Mouse (Mus musculus): ENCODE measurements around the gene Clstn3.
"Not testable (repeated sequence)": the region's sequence is repeated elsewhere in the genome, so short reads cannot be mapped to it uniquely, and the experiment has no call there.

Clstn3 gene

DNA sequence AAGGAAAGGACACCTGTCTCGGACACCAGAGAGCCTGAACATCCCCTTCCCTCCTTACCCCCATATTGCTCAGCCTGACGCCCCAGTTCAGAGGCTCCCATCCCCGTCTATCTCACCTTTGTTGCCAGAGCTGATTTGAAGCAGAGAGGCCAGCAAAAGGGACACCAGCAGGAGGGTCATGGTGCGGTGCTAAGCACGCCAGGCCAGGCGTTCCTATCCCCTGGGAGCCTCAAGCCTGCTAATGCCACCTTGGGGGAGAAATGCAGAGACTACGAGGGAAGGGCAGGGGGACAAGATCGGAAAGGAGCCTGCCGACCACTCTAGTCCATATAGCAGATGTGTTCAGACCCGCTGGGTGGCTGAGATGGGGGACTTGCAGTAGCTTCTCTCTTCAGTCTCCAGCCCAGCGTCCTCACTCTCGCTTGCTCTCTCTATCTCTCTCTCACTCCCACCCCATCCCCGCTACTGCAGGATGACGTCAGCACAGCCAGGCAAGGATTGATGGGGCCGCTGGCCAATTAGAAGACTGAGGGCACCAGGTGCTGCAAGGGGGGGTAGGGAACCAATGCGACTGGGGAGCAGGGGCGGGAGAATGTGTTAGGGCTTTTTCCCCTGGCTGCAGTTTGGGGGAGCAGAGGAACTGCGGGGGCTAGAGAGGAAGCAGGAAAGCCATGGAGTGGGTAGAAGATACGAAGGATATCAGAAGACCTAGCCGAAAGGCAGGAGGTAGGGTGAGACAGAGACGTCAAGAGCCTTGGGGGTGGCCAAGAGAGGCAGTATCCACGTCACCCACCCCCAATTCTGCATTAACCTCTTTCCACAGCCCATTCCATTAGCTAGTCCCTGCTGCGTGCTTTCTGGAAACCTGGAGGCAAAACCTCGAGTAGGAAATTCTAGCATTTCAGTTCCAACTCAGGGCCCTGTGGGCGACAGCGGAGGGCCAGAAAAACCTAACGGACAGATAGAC, at the start of gene Clstn3:
Gene Clstn3, minus strand, starts transcription at position 490 of the 967 bp plus-strand sequence.
- peak; percentile 93 for DNase-seq (ENCODE audit: low spot score)

DNA sequence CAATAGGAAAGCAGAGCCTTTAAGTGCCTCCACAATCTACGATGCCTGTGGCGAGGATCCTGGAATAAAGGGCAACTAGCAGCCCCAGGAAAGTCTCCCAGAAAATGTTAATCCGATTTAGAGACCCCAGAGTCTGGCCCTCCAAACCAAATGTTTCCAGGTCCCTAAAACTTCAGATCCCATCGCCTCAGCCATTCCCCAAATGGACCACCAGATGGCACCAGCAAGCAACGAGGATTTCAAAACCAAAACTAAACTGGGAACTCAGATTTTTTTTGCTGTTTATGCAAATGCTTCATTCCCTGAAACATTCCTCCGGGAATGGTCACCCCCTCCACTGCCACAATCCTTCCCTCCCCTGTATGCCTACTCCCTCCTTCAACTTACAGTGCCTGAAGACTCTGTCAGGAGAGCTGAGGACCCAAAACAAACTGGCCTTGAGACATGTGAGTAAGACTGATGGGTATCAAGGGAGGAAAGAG, 47.8 kb upstream of the Clstn3 start, which contains the start of gene C1ra:
Gene C1ra, plus strand, starts transcription at position 51 of the 482 bp plus-strand sequence.
- DNase-seq (ENCODE audit: low spot score) = peak; percentile 62

DNA sequence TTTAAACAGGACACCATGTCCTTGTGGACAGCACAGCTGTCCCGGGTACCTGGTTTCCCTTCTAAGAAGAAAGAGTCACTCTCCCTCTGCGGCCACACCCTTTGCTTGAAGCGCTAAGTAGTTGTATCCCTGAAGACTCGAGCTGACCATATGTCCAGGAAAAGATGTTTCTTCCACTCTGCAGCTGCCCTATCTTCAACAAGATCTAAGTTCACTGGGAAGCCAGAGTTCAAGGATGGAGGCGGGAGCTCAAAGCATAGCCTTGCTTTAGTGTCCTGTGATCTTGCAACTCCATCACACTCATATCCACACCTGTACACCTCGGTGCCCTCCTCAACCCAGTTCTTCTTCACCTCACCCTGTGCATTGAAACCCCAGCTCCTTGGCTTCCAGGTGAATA, 47.3 kb upstream of the Clstn3 start:
- DNase-seq (ENCODE audit: low spot score) = no peak

DNA sequence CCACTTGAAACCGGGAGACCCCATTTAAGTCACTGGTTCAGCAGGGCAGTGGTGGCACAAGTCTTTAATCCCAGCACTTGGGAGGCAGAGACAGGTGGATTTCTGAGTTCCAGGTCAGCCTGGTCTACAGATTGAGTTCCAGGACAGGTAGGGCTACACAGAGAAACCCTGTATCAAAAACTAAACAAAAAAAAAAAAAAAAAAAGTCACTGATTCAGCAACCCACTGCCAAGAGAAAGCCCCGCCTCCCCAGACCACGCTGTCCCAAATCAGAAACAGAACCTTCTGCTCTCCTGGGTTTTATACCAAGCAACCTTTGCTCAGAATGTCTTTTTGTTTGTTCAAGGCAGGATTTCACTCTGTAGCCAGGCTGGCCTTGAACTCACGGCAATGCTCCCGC, 44.6 kb upstream of the Clstn3 start:
- not testable (repeated sequence) for DNase-seq (ENCODE audit: low spot score)

DNA sequence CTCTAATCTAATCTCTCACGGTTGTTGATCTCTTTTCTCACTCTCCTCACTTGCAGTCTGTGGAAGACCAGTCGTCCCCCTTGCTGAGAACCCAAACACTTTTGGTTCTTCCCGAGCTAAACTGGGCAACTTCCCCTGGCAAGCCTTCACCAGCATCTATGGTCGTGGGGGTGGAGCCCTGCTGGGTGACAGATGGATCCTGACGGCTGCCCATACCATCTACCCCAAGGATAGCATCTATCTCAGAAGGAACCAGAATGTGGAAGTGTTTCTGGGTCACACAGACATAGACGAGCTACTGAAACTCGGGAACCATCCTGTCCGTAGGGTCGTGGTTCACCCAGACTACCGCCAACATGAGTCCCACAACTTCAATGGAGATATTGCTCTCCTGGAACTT, 43.7 kb upstream of the Clstn3 start:
- no peak for DNase-seq (ENCODE audit: low spot score)

DNA sequence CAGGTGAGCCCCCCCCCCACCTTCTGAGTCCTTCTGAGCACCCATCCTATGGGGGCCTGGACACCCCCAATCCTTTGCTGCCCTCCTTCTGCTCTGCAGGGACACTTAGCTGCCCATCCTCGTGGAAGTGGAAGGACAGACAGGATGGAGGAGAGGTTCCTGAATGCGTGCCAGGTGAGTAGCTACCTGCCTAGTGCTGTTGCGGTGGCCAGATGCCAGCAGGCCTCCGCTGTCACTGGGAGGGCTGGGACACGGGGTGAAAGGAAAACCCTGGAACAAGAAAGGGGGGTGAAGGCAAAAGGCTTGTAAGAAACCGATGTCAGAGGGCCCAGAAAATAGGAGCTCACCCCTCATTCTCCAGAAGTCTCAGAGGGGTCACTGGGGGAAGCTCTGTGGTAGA, 42.4 kb upstream of the Clstn3 start:
- no peak for DNase-seq (ENCODE audit: low spot score)

DNA sequence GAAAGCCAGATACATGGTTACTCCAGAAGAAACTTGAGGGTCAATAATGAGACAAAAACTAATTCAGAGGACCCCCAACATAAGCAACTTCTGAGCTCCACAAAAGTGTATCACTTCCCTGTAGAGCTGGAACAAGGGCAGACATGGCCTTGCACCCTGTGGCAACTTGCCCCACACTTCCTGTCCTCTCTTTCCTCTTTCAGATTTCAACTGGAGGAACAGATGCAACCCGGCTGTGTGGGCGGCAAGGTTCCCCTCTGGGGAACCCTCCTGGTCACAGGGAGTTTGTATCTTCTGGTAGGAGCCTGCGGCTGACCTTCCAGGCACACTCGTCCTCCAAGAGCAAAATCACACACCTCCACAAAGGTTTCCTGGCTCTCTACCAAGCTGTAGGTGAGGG, 40.4 kb upstream of the Clstn3 start:
- DNase-seq (ENCODE audit: low spot score) = peak; percentile 49

DNA sequence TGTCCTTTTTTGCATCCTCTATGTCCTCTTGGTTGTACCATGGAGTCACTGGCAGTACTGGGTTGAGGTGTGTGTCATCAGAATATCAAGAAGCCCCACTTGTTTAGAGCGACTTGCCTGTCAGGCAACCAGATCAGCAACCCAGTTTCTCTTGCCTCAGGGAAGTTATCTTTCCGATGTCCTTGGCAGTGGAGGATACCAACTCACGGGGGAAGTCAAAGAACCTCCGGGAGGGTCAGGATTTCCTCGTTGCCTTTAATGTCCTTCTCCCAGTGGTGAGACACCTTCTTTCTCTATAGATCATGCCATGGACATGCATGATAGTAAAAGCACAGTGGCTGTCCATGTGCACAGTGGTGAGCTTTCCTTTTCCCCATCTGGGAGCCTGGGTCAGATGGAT, 37.4 kb upstream of the Clstn3 start:
- no peak for DNase-seq (ENCODE audit: low spot score)

DNA sequence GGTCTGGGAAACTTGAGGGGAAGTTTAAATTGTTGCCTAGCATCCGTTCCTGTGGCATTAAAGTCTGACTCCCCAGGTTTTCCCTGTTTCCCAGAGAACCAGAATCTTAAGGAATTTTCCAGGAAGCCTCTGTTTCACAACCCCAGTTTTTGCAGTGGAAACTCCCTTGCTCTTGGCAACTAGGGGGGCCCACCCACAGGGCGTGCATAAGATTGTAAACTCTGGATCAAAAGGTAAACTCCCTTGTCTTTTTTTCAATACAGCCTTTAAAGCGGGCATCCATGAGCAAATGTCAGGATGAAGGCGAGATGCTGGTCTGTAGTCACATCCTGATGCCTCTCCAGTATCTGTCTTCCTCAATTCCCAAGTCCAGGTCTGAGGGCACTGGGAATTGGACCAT, 36.9 kb upstream of the Clstn3 start:
- no peak for DNase-seq (ENCODE audit: low spot score)

DNA sequence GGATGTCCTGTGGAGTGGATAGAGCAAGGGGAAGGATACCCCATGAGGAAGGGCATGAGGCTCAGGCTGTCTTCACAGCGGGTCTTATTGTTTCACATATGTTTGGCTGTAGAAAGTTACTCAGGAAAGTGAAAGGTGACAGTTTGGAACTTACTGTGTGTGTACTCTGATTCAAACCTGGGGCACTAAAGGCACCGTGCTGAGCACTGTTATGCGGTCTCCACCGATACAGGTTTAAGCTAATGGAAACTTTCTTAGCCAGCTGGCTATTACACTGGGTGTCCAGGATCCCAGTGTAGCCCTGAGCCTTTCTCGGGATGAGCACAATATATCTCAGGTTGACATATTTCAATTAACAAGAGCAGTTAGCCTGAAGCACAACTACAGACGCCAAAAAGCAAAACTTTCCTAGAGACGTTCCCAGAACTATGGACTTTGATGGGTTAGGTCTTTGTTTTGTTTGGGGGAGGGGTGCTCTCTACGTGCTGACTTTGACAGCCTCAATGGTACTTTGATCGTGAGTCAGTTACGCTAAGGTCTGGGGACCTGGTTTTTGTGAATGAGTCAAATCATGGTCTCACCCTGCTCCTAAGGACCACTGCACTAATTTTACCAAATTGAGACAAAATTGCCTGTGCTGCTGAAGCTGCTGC, 35.4 kb upstream of the Clstn3 start:
- no peak for DNase-seq (ENCODE audit: low spot score)

DNA sequence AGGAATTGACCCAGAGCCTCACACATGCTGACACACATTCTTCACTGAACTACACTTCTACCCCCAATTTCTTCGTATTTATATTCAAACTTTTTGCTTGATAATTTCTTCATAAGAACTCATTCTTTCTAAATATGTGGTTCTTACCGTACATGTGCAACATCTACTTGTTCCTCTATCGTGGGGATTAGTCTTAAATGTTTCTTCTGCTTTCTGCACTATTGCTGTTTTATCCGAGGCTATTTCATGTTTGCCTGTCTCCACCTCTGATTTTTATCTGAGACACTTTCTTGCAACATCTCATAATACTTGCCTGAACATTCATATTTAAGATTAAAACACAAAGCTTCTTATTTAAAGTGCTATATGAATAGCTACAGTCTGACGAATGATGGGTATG, 31.5 kb upstream of the Clstn3 start:
- DNase-seq (ENCODE audit: low spot score) = no peak

DNA sequence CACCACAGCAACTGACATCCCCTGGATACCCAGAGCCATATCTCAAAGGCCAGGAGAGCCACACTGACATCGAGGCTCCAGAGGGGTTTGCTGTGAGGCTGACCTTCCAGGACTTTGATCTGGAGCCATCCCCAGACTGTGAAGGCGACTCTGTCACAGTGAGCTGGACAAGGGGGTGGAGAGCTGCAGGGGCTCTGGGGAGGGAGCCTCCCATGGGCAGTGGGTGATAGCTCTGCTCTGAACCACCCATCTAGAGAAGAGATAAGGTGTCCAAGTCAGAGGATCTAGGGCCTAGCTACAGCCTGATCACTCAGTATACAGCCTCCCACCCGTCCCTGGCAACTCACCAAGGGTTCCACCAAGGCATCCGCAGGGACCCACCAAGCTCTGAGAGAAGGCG, 29.3 kb upstream of the Clstn3 start:
- DNase-seq (ENCODE audit: low spot score) = no peak

DNA sequence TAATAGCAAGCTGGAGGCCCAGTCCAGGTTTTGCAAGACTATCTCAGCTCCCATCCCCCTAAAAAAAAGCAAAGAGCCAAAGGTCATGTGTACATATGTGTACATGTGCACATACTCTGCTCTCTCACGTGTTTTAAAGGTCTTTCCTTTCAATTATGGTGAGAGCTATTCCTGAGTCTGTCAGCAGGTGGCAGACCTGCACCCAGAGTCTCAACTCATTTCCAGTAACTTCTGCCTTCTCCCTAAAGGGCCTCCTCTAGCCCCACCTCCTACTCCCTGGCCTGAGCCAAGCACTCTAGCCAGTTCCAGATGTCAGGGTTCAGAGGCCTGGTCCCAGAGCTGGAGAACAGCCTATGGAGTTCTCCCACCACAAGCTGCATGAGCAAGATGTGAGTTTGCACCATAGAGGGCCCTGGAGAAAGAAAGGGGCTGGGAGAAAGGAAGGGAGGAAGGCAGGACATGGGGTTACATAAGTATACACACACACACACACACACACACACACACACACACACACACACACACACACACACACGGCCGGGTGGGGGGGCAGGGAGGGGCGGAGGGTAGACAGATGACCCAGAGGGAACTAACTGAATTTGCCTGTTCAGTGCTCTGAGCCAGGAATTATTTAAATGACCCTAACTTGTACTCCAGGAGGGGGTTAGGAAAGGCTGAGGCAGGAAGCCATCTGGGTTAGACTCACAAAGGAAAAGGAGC, 28.4 kb upstream of the Clstn3 start, which contains the start of gene C1rl:
Gene C1rl, plus strand, starts transcription at position 272 of the 720 bp plus-strand sequence.
- DNase-seq (ENCODE audit: low spot score) = peak; percentile 80

DNA sequence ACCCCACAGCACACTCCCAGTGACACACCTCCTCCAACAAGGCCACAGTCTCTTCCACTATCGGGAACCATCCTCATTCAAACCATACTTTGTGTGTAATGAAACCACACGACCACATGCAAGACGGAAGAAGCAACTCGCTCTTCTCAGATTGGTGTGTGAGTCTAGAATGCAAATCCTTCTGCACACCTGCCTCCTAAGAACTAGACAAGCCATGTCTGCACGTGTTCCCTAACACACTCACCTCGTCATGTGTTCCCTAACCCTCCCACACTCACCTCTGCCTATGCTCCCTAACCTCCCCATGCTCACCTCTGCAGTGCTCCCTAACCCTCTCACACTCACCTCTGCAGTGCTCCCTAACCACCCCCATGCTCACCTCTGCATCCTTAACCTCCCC, 26.8 kb upstream of the Clstn3 start:
- DNase-seq (ENCODE audit: low spot score) = no peak

DNA sequence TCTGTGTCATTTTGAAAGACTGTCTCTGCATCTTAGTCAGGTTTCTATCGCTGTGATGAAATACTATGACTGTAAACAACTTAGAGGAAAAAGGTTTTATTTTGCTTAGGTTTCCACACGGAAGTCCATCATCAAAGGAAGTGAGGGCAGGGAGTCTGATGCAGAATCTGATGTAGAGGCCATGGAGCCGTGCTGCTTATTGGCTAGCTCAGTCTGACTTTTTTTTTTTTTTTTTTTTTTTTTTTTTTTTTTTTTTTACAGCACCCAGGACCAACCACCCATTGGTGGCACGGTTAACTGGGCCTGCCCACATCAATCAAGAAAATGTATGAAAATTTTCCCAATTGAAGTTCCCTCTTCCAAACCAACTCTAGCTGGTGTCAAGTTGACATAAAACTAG, 24.4 kb upstream of the Clstn3 start:
- DNase-seq (ENCODE audit: low spot score) = no peak

DNA sequence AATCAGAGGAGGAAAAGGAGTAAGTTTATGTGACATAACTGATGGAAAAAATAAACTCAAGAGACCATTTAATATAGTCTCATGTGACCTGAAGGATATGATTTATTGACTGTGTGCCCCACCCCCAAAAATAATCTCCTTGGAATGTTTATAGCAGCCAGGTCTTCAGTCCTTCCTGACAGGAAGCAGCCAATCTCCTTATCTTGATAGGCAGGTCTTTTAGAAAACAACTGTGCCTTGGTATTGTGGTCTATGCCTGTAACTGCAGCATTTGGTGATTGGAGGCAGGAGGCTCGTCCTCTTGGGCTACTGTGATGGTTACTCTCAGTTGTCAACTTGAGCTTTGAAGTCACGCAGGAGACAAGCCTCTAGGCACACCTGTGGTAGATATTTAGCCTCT, 22.9 kb upstream of the Clstn3 start:
- no peak for DNase-seq (ENCODE audit: low spot score)

DNA sequence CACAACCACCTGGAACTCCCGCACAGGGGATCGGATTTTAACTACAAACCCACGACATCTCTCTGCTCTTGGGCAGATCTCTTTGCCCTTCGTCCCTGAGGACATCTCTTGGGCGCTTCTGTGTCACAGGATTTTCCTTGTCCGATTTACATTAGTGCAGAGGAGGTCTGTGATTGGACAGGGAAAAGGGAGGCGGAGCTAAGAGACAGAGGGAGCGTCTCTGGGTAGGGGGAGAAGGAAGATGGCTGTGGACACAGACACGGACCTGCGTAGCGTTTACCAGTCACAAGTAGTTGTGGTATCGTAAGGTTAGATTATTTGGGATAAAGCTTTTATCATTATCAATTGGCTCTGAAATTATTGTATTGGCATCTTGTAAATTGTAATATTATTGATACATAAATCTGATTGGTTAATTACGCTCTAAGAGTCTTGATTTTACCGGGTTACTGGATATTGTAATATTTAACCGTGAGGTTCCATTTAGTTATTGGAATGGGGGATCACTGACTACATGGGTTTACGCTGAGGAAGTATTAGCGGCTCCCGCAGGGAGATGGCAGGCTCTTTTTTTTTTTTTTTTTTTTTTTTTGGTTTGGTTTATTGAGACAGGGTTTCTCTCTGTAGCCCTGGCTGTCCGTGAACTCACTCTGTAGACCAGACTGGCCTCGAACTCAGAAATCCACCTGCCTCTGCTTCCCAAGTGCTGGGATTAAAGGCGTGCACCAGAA, 21.0 kb upstream of the Clstn3 start:
- no peak for DNase-seq (ENCODE audit: low spot score)

DNA sequence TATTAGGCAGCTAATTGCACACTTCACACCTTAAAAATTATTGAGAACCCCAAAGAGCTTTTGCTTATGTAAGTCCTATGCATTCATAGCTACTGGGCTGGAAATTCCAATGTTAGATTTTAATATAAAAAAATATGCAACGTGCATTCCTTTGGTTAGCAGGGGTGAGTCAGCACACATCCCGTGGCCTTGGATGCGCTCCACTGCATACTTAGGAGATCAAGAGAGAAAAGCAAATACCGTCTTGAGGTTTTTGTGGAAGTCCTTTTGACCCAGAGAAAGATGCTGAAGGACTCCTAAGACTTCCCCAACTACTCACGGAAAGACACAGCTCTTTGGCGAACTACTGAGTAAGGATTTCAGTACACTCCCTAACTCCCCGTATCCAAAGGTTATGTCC, 20.3 kb upstream of the Clstn3 start:
- no peak for DNase-seq (ENCODE audit: low spot score)

DNA sequence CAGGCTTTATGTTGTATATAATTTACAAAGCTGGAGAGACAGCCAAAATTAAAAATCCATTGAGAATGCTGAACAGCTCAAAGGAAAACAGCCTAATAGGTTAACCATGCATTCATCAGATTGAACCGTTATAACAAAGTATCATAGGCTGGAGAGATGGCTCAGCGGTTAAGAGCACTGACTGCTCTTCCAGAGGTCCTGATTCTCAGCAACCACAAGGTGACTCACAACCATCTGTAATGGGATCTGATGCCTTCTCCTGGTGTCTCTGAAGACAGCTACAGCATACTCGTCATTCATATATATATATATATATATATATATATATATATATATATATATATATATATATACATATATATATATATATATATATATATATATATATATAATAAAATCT, 19.2 kb upstream of the Clstn3 start:
- DNase-seq (ENCODE audit: low spot score) = not testable (repeated sequence)

DNA sequence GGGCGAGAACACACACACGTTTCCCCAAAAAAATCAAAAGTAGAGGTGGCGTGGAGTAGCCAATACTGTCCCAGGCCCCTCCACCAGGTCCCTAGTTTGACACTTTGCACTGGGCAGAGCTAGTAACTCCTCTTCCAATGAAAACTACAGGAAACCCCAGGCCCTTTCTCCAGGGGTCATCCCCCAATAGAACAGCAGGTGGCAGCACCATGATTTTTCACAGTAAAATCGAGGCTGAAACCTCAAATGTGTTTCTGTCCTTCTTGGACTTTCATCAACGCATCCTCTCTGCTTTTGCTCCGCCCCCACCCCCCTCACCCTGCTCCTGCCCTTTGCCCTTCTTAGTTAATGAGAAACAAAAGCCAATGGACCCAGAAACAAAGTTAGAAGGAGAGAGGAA, 17.0 kb upstream of the Clstn3 start:
- DNase-seq (ENCODE audit: low spot score) = no peak

DNA sequence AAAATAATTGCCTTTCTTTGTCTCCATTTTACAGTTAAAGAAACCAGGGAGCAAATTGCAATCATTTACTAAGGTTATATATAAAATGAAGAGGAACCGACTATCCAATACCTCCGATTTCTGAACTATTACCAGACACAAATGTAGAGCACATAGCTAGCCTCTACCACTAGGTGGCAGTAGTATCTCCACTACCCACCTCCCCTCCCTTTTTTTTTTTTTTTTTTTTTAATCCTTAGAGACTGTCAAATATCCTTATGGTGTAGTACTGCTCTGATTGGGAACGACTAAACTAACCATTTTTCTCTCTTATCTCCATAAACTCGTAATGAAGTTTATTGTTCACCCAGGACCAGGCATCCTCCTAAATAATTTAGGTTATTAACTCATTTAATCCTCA, 15.7 kb upstream of the Clstn3 start:
- DNase-seq (ENCODE audit: low spot score) = peak; percentile 52

DNA sequence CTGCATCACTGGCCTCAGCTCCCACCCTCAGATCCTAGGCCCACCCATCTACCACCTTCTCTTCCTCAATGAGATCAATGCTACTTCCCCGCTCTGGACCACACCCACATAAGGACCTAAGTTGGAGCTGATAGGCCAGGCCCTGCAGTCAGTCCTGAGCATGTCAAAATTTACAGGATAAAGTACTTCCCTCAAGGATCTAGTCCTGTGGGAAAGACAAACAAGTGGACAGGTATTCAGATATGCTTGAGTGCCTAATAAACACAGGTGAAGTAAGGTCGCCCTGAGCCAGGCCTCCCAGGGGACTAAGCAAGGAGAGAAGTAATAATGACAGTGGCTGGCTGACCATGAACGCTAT, 15.0 kb upstream of the Clstn3 start:
- DNase-seq (ENCODE audit: low spot score) = no peak

All from layer of hippocampus, adult 11-12 months (tissue).